Mouse (Mus musculus): ENCODE data around the gene Cdhr2.

The Cdhr2 gene

GRCm38 (mm10) chr13:54783235-54783634 lies 82.0 kb downstream of the Cdhr2 start:
- DNase-seq (ENCODE audit: low read depth, low spot score) = peak; percentile 93

- DNase-seq (ENCODE audit: low read depth, low spot score) = no peak
Measured at GRCm38 (mm10) chr13:54783698-54784097, 82.4 kb downstream of the Cdhr2 start, which contains the start of gene Eif4e1b. TSS of gene Eif4e1b (plus strand) at chr13:54783998.
